Mouse (Mus musculus): ENCODE results near the gene Gm28230. TPM values are rescaled to one million over a fixed set of nuclear protein-coding genes. Genes with fewer than 3 reads are reported as not detected.
A peak's percentile ranks its signal among the peaks of the same experiment; 100 is the strongest.

The Gm28230 gene
- polyA plus RNA-seq, 1 experiment from 2014 or later: not detected

DNA sequence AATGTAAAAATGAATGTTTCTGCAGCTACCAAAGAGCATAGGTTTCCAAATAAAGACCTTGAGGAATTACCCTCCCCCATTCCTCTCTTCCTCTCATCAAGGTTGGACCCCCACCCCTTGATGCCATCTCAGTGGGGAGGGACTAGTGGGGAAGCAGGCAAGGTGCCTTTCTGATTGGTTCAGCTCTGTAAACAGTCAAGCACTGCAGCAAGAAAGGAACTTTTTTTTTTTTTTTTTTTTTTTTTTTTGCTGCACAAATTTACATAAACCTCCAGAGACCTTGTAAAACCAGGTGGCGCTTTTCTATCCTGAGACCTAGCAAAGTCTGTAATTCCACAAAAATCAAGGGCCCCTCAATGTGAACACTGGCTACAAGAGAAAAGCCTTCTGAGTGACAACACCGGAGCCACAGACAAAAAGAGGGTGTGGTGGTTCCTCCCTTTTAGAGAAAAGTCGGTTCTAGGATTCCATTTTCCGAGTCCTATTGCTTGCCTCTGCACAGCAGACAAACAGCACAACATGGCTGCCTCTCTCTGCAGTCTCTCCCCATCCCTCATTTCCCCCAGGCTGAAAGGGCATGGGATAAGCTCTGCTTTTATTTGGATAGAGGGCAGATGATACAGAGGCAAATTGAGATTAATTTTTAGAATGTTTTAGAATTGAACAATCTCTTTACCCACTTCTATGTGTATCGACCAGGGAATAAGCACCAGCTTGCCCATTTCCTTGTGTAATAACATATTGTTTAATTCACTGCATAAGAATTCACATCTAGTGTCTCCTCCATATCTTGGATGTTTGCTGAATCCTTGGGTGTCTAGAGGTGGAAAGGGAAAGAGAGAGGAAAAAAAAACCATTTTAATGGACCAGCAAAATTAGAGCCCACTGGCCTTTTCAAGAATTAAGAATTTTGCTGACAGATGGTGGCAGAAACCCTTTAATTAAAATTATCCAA, 16.8 kb upstream of the Gm28230 start:
- no peaks in the 10 kb centered on the region for H3K36me3 ChIP-seq
- H3K4me1 ChIP-seq: peaks cover 18% of the 10 kb centered on the region
- H3K27me3 ChIP-seq: peaks cover 95% of the 10 kb centered on the region
- ATAC-seq (replicated peaks): no peak
- H3K9me3 ChIP-seq: no peaks in the 10 kb centered on the region
- H3K9ac ChIP-seq (replicated peaks): no peak overlapping the region
- WGBS: 2% methylated on average over 5 of the region's 5 CpGs
- H3K4me2 ChIP-seq (replicated peaks): no peak overlapping the region
- no peak overlapping the region for H3K4me3 ChIP-seq
- H3K27ac ChIP-seq (replicated peaks): no peak overlapping the region

GRCm38 (mm10) chr2:74710929-74711543, 15.5 kb upstream of the Gm28230 start:
- Histone ChIP-seq H3K27me3 (peaks cover 98% of the 10 kb centered on the region), H3K27ac (replicated peaks) (no peak overlapping the region), H3K9me3 (no peaks in the 10 kb centered on the region), H3K9ac (replicated peaks) (no peak overlapping the region), H3K4me3 (no peak overlapping the region), H3K4me1 (peaks cover 9% of the 10 kb centered on the region), H3K4me2 (replicated peaks) (no peak overlapping the region), H3K36me3 (no peaks in the 10 kb centered on the region)
- no peak for ATAC-seq (replicated peaks)
- WGBS: under 1% methylated on average over 16 of the region's 16 CpGs

- Histone ChIP-seq H3K36me3 (no peaks in the 10 kb centered on the region), H3K9me3 (no peaks in the 10 kb centered on the region), H3K4me2 (replicated peaks) (peak within 1 kb of the TSS; percentile 28), H3K4me3 (peak within 1 kb of the TSS; percentile 21; the same call in 1 of the 2 replicates), H3K27ac (replicated peaks) (no peak within 1 kb of the TSS), H3K9ac (replicated peaks) (no peak within 1 kb of the TSS), H3K4me1 (peaks cover 9% of the 10 kb centered on the region), H3K27me3 (peaks cover 98% of the 10 kb centered on the region)
- no peak for ATAC-seq (replicated peaks)
- WGBS: under 1% methylated on average over 65 of the region's 65 CpGs
Observed at GRCm38 (mm10) chr2:74711721-74712621, 14.6 kb upstream of the Gm28230 start, which contains the start of the genes Hoxd3 and Hoxd4. TSS of gene Hoxd3 (plus strand) at chr2:74711927. TSS of gene Hoxd4 (plus strand) at chr2:74711929.

DNA sequence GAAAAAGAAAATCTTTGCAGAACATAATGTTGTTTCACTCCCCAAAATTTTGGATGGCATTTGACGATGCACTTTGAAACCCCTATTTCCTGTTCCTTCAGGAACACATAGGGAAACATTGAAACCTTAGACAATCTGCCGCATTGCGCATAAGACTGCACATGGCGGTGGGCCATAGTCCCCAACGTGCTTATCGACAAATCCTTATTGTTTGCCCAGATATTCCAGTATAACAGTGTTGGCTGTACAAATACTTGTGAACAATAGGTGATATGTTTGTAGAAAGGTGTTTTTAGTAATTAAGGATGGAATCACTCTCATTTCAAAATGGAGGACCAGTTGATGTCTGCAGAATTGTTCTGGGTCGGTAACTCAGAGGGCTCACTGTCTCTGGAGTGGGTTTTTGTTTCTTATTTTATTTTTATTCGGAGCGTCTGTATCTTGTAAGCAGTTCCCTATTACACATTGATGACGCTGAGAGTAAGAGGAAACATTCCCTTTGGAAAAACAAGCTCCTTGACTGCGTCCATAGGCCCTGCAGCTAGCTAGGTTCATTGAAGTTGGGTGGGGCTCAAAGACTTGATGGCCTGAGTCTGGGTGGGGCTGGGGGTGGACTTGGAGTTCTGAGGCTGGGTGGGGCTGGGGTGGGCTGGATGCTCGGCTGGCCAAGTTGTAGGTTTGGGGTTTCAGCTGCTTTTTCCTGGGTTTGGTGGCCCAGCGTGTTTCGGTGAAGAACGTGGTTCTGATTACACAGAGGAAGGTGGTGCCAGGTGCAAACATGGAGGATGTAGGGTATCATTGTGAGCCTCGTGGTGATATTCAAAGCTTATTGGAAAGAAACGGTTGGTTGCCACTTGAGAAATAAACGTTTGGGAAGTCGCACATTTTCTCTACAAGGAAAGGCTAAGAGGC, 13.0 kb upstream of the Gm28230 start:
- WGBS: 4% methylated on average over 19 of the region's 19 CpGs
- Histone ChIP-seq H3K4me1 (peaks cover 9% of the 10 kb centered on the region), H3K9me3 (no peaks in the 10 kb centered on the region), H3K4me2 (replicated peaks) (no peak overlapping the region), H3K4me3 (no peak overlapping the region), H3K27me3 (peaks cover 98% of the 10 kb centered on the region), H3K27ac (replicated peaks) (no peak overlapping the region), H3K9ac (replicated peaks) (no peak overlapping the region), H3K36me3 (no peaks in the 10 kb centered on the region)
- ATAC-seq (replicated peaks): no peak

GRCm38 (mm10) chr2:74714156-74714789, 12.3 kb upstream of the Gm28230 start:
- no peaks in the 10 kb centered on the region for H3K9me3 ChIP-seq
- no peak overlapping the region for H3K4me2 ChIP-seq (replicated peaks)
- H3K4me3 ChIP-seq: no peak overlapping the region
- ATAC-seq (replicated peaks): no peak
- H3K9ac ChIP-seq (replicated peaks): no peak overlapping the region
- H3K27ac ChIP-seq (replicated peaks): no peak overlapping the region
- H3K27me3 ChIP-seq: peaks cover 98% of the 10 kb centered on the region
- peaks cover 9% of the 10 kb centered on the region for H3K4me1 ChIP-seq
- WGBS: 4% methylated on average over 18 of the region's 18 CpGs
- H3K36me3 ChIP-seq: no peaks in the 10 kb centered on the region

- Histone ChIP-seq H3K36me3 (no peaks in the 10 kb centered on the region), H3K27ac (replicated peaks) (no peak overlapping the region), H3K4me3 (no peak overlapping the region), H3K4me1 (peaks cover 9% of the 10 kb centered on the region), H3K27me3 (peaks cover 98% of the 10 kb centered on the region), H3K4me2 (replicated peaks) (no peak overlapping the region), H3K9me3 (no peaks in the 10 kb centered on the region), H3K9ac (replicated peaks) (no peak overlapping the region)
- WGBS: under 1% methylated on average over 14 of the region's 14 CpGs
- no peak; the same call in 1 of the 2 replicates for ATAC-seq (replicated peaks)
Observed at GRCm38 (mm10) chr2:74714881-74715280, 11.6 kb upstream of the Gm28230 start.

- 2% methylated on average over 26 of the region's 26 CpGs for WGBS
- Histone ChIP-seq H3K4me2 (replicated peaks) (peak overlapping the region; percentile 35; the same call in 1 of the 2 replicates), H3K9me3 (no peaks in the 10 kb centered on the region), H3K27me3 (peaks cover 98% of the 10 kb centered on the region), H3K4me1 (peaks cover 9% of the 10 kb centered on the region), H3K9ac (replicated peaks) (no peak overlapping the region), H3K36me3 (no peaks in the 10 kb centered on the region), H3K4me3 (peak overlapping the region; percentile 18; the same call in 1 of the 2 replicates), H3K27ac (replicated peaks) (no peak overlapping the region)
- peak; percentile 63 for ATAC-seq (replicated peaks)
Observed at GRCm38 (mm10) chr2:74715504-74716241, 10.9 kb upstream of the Gm28230 start.

GRCm38 (mm10) chr2:74720384-74720783, 6.1 kb upstream of the Gm28230 start:
- Histone ChIP-seq H3K36me3 (no peaks in the 10 kb centered on the region), H3K9me3 (no peaks in the 10 kb centered on the region), H3K4me2 (replicated peaks) (no peak overlapping the region), H3K27ac (replicated peaks) (no peak overlapping the region), H3K4me1 (peaks cover 2% of the 10 kb centered on the region; the same call in 1 of the 2 replicates), H3K27me3 (peaks cover 99% of the 10 kb centered on the region), H3K4me3 (no peak overlapping the region), H3K9ac (replicated peaks) (no peak overlapping the region)
- 6% methylated on average over 2 of the region's 2 CpGs for WGBS
- ATAC-seq (replicated peaks): no peak

GRCm38 (mm10) chr2:74720955-74721491, 5.5 kb upstream of the Gm28230 start:
- Histone ChIP-seq H3K9ac (replicated peaks) (no peak overlapping the region), H3K27ac (replicated peaks) (no peak overlapping the region), H3K27me3 (peaks cover 99% of the 10 kb centered on the region), H3K4me2 (replicated peaks) (no peak overlapping the region), H3K36me3 (no peaks in the 10 kb centered on the region), H3K4me3 (no peak overlapping the region), H3K9me3 (no peaks in the 10 kb centered on the region), H3K4me1 (no peaks in the 10 kb centered on the region)
- ATAC-seq (replicated peaks): no peak
- under 1% methylated on average over 5 of the region's 5 CpGs for whole genome bisulfite sequencing

- no peak overlapping the region for H3K4me3 ChIP-seq
- H3K4me2 ChIP-seq (replicated peaks): no peak overlapping the region
- ATAC-seq (replicated peaks): no peak
- no peak overlapping the region for H3K27ac ChIP-seq (replicated peaks)
- no peak overlapping the region for H3K9ac ChIP-seq (replicated peaks)
- H3K9me3 ChIP-seq: no peaks in the 10 kb centered on the region
- H3K4me1 ChIP-seq: no peaks in the 10 kb centered on the region
- peaks cover 99% of the 10 kb centered on the region for H3K27me3 ChIP-seq
- 7% methylated on average over 6 of the region's 6 CpGs for WGBS
- no peaks in the 10 kb centered on the region for H3K36me3 ChIP-seq
Observed at GRCm38 (mm10) chr2:74721882-74722281, 4.6 kb upstream of the Gm28230 start.
